Mouse (Mus musculus): ENCODE measurements around the gene Catip. TPM values are rescaled to one million over a fixed set of nuclear protein-coding genes. Genes with fewer than 3 reads are reported as not detected.

The Catip gene
- total RNA-seq, 4 experiments from 2014 or later = 0.17 to 0.37 (median 0.25) TPM

DNA sequence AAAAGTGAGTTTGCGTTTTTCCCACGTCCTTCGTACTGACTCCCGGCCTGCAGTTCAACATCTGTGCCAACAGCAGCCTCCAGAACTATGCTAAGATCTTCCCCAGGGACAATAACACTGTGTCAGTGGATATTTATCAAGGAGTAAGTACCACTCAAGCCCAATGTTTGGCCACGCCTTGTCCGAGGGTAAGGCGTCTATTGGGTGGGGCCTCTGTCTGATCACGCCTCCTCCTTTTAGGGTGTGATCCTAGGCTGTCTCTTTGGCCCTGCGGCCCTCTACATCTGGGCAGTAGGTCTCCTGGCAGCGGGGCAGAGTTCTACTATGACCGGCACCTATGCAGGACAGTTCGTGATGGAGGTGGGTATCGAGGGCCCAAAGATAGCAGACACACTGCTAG lies 21.5 kb downstream of the Catip start:
- DNase-seq (ENCODE audit: low spot score) = no peak

DNA sequence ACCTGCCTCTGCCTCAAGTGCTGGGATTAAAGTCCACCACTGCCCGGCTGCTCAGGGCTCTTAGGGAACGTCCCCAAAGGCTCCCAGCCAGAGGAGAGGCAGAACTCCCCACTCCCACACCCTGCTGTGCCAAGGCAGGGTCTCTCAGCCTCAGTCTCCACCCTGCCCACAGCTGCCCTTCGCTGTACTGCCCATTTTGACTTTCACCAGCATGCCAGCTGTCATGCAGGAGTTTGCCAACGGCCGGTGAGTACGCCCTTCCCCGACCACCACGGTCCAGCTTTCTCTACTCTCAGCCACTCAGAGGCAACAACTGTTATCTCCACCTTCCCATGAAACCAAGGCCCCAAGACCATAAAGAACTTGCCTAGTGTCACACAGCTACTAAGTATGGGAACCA lies 22.6 kb downstream of the Catip start:
- no peak for DNase-seq (ENCODE audit: low spot score)

GRCm38 (mm10) chr1:74385064-74385463 lies 23.2 kb downstream of the Catip start:
- no peak for DNase-seq (ENCODE audit: low spot score)

DNA sequence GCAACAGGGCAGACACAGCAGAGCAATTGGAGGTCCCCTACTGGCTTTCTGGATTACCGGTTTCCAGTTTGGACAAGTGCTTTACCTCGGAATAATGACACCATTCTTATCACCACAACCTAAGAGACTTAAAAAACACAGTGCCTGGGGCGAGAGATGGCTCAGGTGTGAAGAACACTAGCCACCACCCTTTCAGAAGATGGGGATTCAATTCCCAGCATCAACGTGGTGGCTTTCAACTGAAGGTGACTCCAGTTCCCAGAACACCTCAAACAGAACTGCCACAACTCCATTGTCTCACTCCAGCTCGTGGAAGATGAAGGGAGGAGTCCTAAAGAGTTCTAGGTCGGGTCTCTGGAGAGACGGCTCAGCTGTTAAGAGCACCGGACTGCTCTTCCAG lies 23.6 kb downstream of the Catip start:
- no peak for DNase-seq (ENCODE audit: low spot score)

DNA sequence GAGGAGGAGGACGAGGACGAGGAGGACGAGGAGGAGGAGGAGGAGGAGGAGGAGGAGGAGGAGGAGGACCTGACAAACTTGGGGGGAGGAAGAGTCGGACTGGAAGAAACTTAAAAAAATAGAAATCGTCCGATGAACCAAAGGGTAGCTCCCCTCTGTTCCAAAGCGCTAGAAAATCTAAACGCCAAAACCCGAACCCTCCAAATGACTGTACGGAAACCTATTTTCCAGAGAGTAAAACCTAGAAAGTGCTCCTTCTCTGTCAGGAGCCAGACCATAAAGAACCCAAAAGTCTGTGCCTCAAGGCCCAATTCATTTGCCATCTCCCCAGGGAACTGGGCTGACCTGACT lies 24.4 kb downstream of the Catip start:
- DNase-seq (ENCODE audit: low spot score) = no peak

GRCm38 (mm10) chr1:74386714-74387385 lies 24.9 kb downstream of the Catip start:
- DNase-seq (ENCODE audit: low spot score) = peak; percentile 97

GRCm38 (mm10) chr1:74387386-74387988 lies 25.6 kb downstream of the Catip start:
- no peak for DNase-seq (ENCODE audit: low spot score)

DNA sequence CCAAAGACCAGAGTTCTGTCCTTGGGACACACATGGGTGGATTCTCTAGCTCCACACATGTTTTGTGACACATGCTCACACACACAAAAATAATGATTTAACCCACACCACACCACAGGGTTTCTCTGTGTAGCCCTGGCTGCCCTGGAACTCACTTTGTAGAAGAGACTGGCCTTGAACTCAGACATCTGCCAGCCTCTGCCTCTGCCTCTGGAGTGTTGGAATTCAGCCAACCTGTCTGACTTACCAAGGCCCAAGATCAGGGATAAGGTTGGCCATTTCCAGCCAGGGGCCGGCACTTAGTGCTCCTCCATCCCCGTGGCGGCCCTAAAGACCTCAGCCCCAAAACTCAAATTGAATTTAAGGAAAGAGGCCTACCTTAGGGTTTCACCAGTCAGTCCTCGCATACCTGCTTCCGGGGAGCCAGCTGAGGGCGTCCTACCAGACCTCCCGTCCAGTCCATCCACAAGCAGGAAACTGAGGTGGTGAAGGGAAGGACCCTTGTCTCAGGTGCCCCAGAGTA lies 26.6 kb downstream of the Catip start:
- DNase-seq (ENCODE audit: low spot score) = no peak

DNA sequence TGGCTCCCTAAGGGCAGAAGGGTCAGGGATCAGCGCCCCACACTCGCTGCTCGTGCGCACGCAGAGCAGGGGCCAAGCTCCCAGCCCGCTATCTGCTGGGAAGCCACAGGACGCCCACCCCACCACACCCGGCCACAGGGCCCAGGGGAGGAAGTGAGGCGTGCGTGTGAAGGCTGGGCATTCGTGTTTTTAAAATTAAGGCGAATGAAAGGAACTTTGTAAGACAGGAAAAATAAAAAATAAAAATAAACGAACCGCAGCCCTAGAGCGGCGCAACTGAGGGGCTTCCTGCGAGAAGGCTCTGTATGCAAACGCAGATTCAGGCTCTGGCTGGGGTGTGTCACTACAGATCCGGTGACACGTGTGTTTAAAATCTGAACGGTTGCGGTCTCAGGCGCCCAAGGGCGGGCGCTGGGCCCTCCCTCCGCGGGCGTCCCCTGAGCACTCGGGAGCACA lies 28.0 kb downstream of the Catip start:
- peak; percentile 46 for DNase-seq (ENCODE audit: low spot score)

DNA sequence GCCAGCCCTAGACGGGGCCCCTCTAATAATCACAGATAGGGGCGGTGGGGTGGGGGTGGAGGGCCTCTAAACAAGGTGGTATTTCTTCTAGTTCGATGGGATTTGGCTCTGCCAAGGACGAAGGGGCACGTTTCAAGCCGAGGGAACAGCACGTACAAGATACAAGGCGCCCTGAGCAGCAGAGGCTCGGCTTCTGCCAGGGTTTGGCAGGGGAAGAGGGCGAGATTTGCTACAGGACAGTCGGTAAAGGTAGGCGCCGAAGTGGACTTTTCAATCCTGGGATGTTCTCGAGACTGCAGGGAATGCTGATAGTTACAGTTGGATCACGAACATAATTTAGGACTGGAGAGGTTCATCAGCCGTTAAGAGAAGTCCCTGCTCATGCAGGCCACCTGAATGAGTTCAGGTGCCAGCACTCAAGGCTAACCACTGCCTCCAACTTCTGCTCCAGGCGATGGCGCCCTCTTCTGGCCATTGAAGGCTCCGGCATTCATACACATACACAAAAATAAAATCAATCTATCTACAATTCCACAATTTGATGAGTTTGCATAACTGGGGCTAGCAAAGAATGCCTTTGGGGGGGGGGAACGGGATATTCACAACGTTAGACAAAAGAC lies 28.5 kb downstream of the Catip start:
- DNase-seq (ENCODE audit: low spot score) = peak; percentile 75

- peak; percentile 98 for DNase-seq (ENCODE audit: low spot score)
Observed at GRCm38 (mm10) chr1:74390924-74391748, 29.2 kb downstream of the Catip start, which contains the start of gene Ctdsp1. Ctdsp1 (plus strand) TSS chr1:74391509.

DNA sequence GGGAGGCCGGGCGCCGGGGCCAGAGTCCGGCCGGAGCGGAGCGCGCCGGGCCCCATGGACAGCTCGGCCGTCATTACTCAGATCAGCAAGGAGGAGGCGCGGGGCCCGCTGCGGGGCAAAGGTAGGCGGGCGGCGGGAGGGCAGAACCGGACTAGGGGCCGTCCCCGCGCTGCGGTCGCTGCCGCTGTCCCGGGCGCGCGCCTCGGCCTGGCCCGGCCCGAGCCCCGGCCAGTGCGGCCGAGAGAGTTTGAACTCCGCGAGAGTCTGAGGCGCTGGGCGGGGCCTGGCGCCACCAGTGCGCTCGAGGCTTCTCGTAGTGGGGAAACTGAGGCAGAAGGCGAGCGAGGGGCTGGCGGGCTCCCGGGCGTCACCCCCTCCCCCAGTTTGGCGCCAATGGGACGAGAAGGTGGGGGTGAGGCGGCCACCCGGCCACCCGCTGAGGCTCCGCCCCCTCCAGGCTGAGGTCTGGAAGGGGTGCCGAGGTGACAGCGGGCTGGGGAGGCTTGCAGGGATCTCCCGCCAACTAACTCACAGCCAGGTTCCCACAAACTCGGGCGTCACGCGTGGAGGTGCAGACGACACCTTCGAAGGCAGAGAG lies 30.0 kb downstream of the Catip start:
- peak; percentile 73 for DNase-seq (ENCODE audit: low spot score)

DNA sequence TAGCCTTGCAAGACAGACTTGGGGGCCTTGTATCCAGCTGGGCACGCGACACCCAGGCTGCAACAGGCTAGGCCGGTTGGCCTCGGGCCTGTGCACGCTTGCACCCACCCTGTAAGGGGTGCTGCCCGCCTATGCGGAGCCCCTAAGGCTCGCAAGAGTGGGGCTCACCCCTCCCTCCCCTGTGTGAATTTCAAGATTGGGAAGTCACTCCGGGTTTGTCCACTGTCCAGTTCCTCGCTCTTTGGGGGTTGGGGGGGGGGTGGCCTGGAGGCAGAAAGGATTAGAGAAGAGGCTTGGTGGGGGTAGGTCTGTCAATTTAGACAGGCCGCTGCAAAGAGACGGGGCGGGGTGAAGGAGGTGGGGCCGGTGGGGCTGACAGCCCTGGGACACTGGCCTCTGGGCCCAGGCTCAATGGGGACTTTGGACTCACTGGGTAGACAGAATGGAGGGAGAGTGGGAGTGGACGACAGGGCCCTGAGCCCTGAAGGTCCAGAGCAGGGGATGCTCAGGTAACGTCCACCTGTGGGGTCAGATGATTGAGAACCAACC lies 30.6 kb downstream of the Catip start:
- no peak for DNase-seq (ENCODE audit: low spot score)

DNA sequence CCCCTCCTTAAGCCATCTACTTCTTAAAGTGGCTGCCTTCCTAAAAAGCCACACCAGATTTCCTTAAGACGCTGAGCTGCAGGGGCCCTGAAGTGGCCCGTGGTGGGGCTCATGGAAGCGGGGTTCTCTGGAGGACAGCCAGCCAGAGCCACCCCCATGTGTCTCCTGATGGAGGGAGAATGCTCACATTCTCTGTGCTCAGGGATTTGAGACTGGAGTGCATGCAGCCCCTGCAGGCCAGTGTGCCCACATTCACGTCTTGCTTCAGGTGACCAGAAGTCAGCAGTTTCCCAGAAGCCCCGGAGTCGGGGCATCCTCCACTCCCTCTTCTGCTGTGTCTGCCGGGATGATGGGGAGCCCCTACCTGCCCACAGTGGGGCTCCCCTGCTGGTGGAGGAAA lies 31.1 kb downstream of the Catip start:
- DNase-seq (ENCODE audit: low spot score) = no peak

GRCm38 (mm10) chr1:74393697-74394096 lies 31.8 kb downstream of the Catip start:
- DNase-seq (ENCODE audit: low spot score) = no peak

GRCm38 (mm10) chr1:74394311-74394710 lies 32.4 kb downstream of the Catip start:
- no peak for DNase-seq (ENCODE audit: low spot score)

- no peak for DNase-seq (ENCODE audit: low spot score)
Observed at GRCm38 (mm10) chr1:74394858-74395257, 33.0 kb downstream of the Catip start.

DNA sequence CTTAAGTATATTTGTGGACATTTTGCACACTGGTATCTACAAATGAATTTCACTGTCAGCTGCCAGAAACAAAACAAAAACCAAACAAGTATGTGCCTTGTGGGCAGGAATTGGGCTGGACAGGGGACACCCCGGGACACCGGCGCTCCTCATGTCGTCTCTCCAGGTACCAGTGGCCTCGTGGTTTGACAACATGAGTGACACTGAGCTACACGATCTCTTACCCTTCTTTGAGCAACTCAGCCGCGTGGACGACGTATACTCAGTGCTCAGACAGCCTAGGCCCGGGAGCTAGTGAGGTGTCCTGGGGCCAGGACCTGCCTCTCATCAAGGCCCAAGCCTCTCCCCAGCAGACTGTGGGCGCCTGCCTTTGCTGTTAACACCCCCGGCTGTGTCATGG lies 33.4 kb downstream of the Catip start:
- DNase-seq (ENCODE audit: low spot score) = no peak

DNA sequence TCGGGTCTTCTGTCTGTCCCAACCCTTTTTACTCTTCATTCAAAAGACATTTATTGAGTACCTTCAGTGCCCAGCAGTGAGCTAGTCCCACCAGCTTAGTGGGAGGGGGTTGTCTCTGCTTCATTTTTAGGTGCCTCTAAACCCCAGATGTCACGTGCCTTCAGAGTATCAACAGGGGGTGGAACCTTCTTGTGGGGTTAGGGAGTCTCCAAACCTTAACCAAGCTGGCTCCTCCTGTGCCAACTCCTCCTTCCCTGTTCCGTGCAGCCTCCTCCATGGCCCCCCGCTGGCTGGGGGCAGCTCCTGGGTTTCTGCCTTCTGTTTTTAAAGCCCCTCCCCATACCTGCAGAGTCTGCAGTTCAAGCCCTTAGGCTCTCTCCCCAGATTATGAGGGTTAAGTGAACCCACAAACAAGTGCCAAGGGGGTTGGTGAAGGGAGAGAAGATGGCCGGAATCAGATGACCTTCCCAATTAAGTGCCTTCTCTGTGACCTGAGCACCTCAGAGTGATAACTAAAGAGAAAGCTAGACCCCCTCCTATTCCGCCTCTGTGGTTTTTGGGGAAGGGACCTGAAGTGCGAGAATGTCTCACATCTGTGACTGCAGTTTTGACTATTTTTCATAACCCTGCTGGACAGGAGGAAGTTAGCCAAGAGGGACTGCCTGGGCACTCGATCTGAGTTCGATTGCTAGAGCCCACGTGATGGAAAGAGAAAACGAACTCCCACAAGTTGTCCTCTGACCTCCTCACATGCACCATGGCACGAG lies 34.7 kb downstream of the Catip start:
- DNase-seq (ENCODE audit: low spot score) = peak; percentile 50

DNA sequence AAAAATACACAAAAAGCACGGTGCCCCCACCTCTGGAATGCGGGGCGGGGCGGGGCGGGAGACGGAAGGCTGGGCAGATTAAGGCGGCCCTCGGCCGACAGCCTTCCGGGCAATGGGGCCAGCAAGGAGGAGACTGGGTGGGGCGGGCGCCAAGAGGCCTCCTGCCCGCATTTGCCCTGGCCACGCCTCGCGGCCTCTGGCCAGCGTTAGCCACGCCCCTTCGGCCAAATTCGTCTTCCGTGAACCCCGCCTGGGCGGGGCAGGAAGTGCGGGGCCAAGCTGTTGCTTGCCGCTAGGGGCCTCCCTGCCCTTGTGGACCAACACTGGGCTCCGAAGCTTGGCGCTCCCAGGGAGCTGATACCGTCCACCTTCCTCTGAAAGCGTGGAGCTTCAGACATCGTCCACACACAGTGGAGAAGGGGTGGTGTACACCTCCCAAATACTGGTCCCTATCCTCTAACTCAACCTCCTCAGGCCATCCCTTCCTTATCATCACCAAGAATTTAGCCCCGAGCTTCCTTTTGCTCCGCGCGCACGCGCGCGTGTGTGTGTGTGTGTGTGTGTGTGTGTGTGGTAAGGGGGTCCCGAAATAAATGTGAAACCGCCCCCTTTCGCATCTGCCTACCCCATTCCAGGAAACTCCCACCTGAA lies 35.5 kb downstream of the Catip start:
- DNase-seq (ENCODE audit: low spot score) = peak; percentile 99

All from heart, adult 8-10 months (tissue).